ENCODE assay signal across 8 mouse cellular contexts in genomic region chr3:28175997-28176967, GRCm38 (mm10).
DNase-seq lines count a peak whose midpoint lies in the region; ATAC-seq and TF ChIP-seq lines count a peak whose summit lies in the region.

No protein-coding gene starts in this region.

- no peaks in the 10 kb centered on the region for H3K9me3 ChIP-seq in heart, embryonic 13.5 days
- no peaks in the 10 kb centered on the region for H3K9me3 ChIP-seq in heart, embryonic 16.5 days (replicated peaks; ENCODE audit: control insufficient read depth, low read length)

- peaks cover 20% of the 10 kb centered on the region for H3K4me1 ChIP-seq in heart, embryonic 13.5 days
- peaks cover 7% of the 10 kb centered on the region for H3K4me1 ChIP-seq in heart, embryonic 16.5 days (ENCODE audit: control insufficient read depth, insufficient read depth, low read length)
- H3K4me1 ChIP-seq in lung, adult 2 months (ENCODE audit: control insufficient read depth, insufficient read depth, low read length) = no peaks in the 10 kb centered on the region

- no peaks in the 10 kb centered on the region for H3K36me3 ChIP-seq in heart, embryonic 13.5 days
- H3K36me3 ChIP-seq in heart, embryonic 16.5 days (ENCODE audit: control insufficient read depth, insufficient read depth) = no peaks in the 10 kb centered on the region

- TF ChIP-seq CTCF in lung, adult 2 months (IDR thresholded peaks at IDR 0.05; ENCODE audit: insufficient read depth, low read length) = no peak

- peak overlapping the region; percentile 54 for H3K4me2 ChIP-seq in heart, embryonic 13.5 days
- peak overlapping the region; percentile 35 for H3K4me2 ChIP-seq in heart, embryonic 16.5 days (ENCODE audit: low read depth, low read length)

- H3K27ac ChIP-seq in heart, embryonic 13.5 days (replicated peaks) = no peak overlapping the region
- H3K27ac ChIP-seq in heart, embryonic 16.5 days (ENCODE audit: low read length) = no peak overlapping the region

- TF ChIP-seq POLR2A in lung, adult 2 months (IDR thresholded peaks at IDR 0.05; ENCODE audit: borderline replicate concordance, extremely low read depth, low read depth, low read length) = no peak

- H3K4me3 ChIP-seq in heart, embryonic 13.5 days = 0 out of 2 replicates have a peak overlapping the region, but pooled peaks have one; percentile 8
- no peak overlapping the region for H3K4me3 ChIP-seq in heart, embryonic 16.5 days (ENCODE audit: low read length)
- H3K4me3 ChIP-seq in lung, adult 2 months (replicated peaks; ENCODE audit: extremely low read depth, low read depth, low read length) = no peak overlapping the region

- 17% methylated on average over 21 of the region's 21 CpGs for WGBS in heart, embryonic 13.5 days
- WGBS in heart, embryonic 16.5 days = 22% methylated on average over 21 of the region's 21 CpGs
- 54% methylated on average over 21 of the region's 21 CpGs for WGBS in lung, adult 2 months

- DNase-seq in heart, adult 8-10 months (ENCODE audit: low spot score) = no peak
- DNase-seq in cerebellum, postnatal 36 days = peak; percentile 74 to 75
- peak; percentile 86 to 92 for DNase-seq in left cerebral cortex, adult 9 months (ENCODE audit: low spot score in 2 of 2)
- peak; percentile 12 for DNase-seq in ovary, postnatal 14 days (ENCODE audit: low spot score)
- DNase-seq in spleen, postnatal 36 days (ENCODE audit: low spot score in 2 of 2) = no peak
- DNase-seq in lung, adult 2 months = no peak

- H3K27me3 ChIP-seq in heart, embryonic 13.5 days (replicated peaks) = peaks cover 3% of the 10 kb centered on the region; the same call in 1 of the 2 replicates
- no peaks in the 10 kb centered on the region for H3K27me3 ChIP-seq in heart, embryonic 16.5 days (ENCODE audit: control insufficient read depth, insufficient read depth, low read length)

- H3K9ac ChIP-seq in heart, embryonic 13.5 days = 0 out of 2 replicates have a peak overlapping the region, but pooled peaks have one; percentile 28
- H3K9ac ChIP-seq in heart, embryonic 16.5 days (ENCODE audit: low read length) = no peak overlapping the region

- no peak for ATAC-seq in heart, embryonic 13.5 days (ENCODE audit: extremely low read depth, insufficient number of reproducible peaks, low FRiP score, low TSS enrichment)
- peak; percentile 41 for ATAC-seq in heart, embryonic 16.5 days (replicated peaks; ENCODE audit: extremely low read depth, insufficient read depth, low FRiP score)

Comparison
In these comparisons a context has a peak if more than half of its experiments do, and no peak if none do; other contexts are left out.
1. DNase-seq: peak in cerebellum, postnatal 36 days (2 of 2), left cerebral cortex, adult 9 months (2 of 2) and ovary, postnatal 14 days (single experiment); none in heart, adult 8-10 months (single experiment), spleen, postnatal 36 days (0 of 2) and lung, adult 2 months (single experiment).